Mouse (Mus musculus) stomach, embryonic 15.5 days (tissue): ENCODE data around the gene Snn. TPM values are rescaled to one million over a fixed set of nuclear protein-coding genes. Genes with fewer than 3 reads are reported as not detected.

ENCODE experiments used
- ATAC-seq: fragments of 200-750 bp; cut with Nextera tagmentation; 2 replicates; pipeline ENCODE4 v1.8.0; 2017; ENCODE audit warnings: low read depth, moderate number of reproducible peaks, moderate TSS enrichment; ENCODE audit not compliant: insufficient read depth, low FRiP score
- H3K27ac ChIP-seq: fragments of 300-500 bp; sonication (generic); 2 replicates; pipeline ENCODE4 v1.5.1; 2015; ENCODE audit warnings: mild to moderate bottlenecking, inconsistent platforms
- H3K27me3 ChIP-seq: fragments of 300-500 bp; sonication (generic); replicated peaks from 2 replicates; pipeline ENCODE4 v1.6.1; 2015; ENCODE audit warnings: inconsistent platforms
- H3K36me3 ChIP-seq: fragments of 300-500 bp; sonication (generic); 2 replicates; pipeline ENCODE4 v1.6.1; 2015; ENCODE audit warnings: inconsistent platforms
- H3K4me1 ChIP-seq: fragments of 300-500 bp; sonication (generic); 2 replicates; pipeline ENCODE4 v1.6.1; 2015; ENCODE audit warnings: inconsistent platforms
- H3K4me2 ChIP-seq: fragments of 300-500 bp; sonication (generic); 2 replicates; pipeline ENCODE4 v1.6.1; 2015; ENCODE audit warnings: mild to moderate bottlenecking, inconsistent platforms
- H3K4me3 ChIP-seq: fragments of 300-500 bp; sonication (generic); replicated peaks from 2 replicates; pipeline ENCODE4 v1.5.1; 2015; ENCODE audit warnings: inconsistent platforms
- H3K9ac ChIP-seq: fragments of 300-500 bp; sonication (generic); 2 replicates; pipeline ENCODE4 v1.6.1; 2015; ENCODE audit warnings: inconsistent platforms
- H3K9me3 ChIP-seq: fragments of 300-500 bp; sonication (generic); 2 replicates; pipeline ENCODE4 v1.6.1; 2016; ENCODE audit warnings: inconsistent platforms
- WGBS: fragments of 180-500 bp; shearing (Covaris S2); methylation state at CpG from one replicate; pipeline ENCODE4 v1.1.7; 2015; 5-methylcytosine and 5-hydroxymethylcytosine counted together
- polyA plus RNA-seq: library from polyadenylated mRNA; unstranded; fragments of >200 nt; fragmentation: Nextera tagmentation; extraction: Ambion mirVana; gene quantifications from 2 replicates; pipeline ENCODE4 v1.2.1, GENCODE M21; 2015

The Snn gene
- polyA plus RNA-seq, 1 experiment from 2014 or later: 28.8 TPM

DNA sequence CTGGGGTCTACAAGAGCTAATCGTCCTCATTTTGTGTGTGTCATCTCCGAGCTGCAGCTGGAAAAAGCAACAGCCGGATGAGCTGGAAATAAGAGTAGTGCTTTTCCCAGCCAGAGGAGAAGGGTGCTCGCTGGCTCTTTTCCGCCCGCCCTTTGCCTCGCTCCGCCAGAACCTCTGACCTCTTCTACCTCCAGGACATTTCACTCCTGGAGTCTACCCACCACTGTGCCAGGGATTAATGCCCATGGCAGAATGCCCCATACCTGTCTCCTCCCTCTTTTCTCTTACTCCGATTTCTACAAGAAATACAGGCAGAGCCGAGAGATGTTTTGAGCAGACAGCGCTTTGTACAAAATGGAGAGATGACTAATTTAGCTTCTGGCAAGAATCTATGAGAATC lies 9.6 kb upstream of the Snn start:
- no peak overlapping the region for H3K27ac ChIP-seq
- no peaks in the 10 kb centered on the region for H3K27me3 ChIP-seq
- H3K9ac ChIP-seq: no peak overlapping the region
- no peak for ATAC-seq
- no peak overlapping the region for H3K4me3 ChIP-seq
- no peaks in the 10 kb centered on the region for H3K9me3 ChIP-seq
- H3K4me1 ChIP-seq: no peaks in the 10 kb centered on the region
- WGBS: 87% methylated on average over 11 of the region's 11 CpGs
- no peak overlapping the region for H3K4me2 ChIP-seq
- no peaks in the 10 kb centered on the region for H3K36me3 ChIP-seq

DNA sequence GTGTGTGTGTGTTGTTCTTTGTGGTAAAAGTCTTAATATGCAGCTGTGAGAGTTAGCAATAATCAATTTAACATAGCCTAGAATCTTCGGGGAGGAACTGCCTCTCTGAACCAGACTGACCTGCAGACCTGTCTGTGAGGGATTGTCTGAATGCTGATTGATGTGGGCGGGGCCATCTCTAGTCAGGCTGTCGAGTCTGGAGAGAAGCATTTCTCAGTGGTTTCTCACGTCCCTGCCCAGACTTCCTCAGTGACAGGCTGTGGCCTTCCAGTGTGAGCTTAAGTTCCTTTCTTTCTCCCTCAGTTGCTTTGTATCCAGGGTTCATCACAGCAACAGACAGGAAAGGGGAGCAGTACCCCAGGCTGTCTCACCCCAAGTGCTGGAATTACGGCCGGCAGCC lies 6.3 kb upstream of the Snn start:
- Histone ChIP-seq H3K4me2 (no peak overlapping the region), H3K27ac (no peak overlapping the region), H3K4me3 (no peak overlapping the region), H3K27me3 (no peaks in the 10 kb centered on the region), H3K36me3 (no peaks in the 10 kb centered on the region), H3K9ac (no peak overlapping the region), H3K4me1 (no peaks in the 10 kb centered on the region), H3K9me3 (no peaks in the 10 kb centered on the region)
- 65% methylated on average over 6 of the region's 6 CpGs for WGBS
- no peak for ATAC-seq

DNA sequence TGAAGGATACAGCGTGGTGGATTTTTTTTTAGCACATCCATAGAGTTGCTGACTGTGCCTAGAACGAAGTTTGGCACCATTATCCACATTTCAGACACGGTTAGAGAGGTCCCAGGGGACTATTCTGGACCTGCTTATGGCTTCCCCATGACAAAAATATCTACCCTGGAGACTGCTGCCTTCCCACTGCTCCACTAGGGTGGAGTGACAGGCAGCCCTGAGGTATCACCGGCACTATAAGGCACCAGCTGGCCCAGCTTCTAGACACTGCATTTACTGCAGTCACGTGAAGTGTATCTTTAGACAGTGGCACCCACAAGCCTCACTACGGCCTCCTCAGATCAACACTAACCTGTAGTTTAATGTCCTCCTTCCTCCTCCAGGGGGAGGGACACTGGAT lies 5.9 kb upstream of the Snn start:
- no peak for ATAC-seq
- Histone ChIP-seq H3K27me3 (no peaks in the 10 kb centered on the region), H3K4me1 (no peaks in the 10 kb centered on the region), H3K9me3 (no peaks in the 10 kb centered on the region), H3K36me3 (no peaks in the 10 kb centered on the region), H3K27ac (no peak overlapping the region), H3K4me3 (no peak overlapping the region), H3K4me2 (no peak overlapping the region), H3K9ac (no peak overlapping the region)
- 76% methylated on average over 6 of the region's 6 CpGs for WGBS

DNA sequence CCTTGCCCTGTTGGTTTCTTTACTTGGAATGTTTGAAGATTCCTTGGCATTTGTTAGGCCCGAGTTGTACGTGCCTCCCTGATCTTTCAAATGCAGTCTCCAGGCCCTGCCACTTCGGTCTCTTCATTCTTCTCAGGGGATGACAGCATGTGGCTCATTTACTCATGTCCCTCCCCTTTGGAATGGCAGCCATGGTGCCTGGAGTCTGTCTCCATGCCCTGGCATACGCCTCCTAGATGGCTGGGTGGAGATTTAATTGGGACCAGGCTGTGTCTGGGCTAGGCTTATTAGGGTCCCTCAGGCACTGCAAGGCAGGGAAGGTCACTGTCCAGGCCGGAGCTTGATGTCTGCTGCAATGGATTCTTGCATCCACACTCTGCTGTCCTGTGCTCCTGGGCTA lies 4.8 kb upstream of the Snn start:
- ATAC-seq: no peak

DNA sequence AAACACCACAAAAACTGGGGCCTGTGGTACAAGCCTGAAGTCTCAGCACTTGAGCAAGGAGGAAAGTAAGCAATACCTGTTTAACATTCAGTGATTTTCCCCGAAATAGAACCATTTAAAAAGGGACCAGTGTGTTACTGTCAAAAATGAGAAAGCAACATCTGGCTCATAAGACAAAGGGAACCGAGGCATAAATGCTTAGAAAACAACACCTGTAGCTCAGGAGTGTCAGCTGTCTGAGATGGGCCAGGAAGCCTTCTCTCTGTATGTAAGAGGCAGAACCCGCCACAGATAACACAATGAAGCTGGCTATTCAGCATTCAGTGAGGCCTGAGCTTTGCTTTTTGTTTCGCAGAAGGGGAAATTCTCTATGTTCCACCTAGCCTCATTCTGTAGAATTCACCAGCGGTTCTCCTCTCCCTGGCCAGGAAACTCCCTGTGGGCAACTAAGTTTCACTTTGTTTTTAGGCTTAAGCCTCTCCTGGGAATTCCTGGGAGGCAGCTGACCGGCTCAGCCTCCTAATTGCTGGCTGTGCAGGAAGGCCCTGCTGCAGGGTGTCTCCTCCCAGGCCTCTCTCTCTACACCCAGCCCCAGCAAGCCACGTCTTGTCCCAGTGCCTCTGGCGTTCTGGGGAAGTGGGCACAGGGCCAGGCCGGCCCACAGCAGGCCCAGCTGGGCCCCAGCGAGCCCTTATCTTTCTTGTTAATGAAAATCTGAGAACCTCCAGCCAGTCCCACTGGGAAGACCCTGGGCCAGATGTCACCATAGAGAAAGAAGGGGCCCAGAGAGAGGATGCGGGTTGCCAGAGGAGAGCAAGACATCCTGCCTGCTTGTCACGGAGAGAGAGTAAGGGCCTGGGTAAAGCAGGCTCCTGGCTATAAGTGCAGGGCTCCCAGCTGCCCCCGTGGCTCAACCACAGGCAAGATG lies 2.3 kb downstream of the Snn start:
- Histone ChIP-seq H3K9me3 (no peaks in the 10 kb centered on the region), H3K9ac (no peak overlapping the region), H3K36me3 (no peaks in the 10 kb centered on the region), H3K27ac (peak overlapping the region; percentile 72), H3K4me1 (peaks cover 32% of the 10 kb centered on the region), H3K4me3 (no peak overlapping the region), H3K27me3 (no peaks in the 10 kb centered on the region), H3K4me2 (peak overlapping the region; percentile 31)
- peak; percentile 47 for ATAC-seq
- WGBS: 30% methylated on average over 13 of the region's 13 CpGs

More for the DNA sequence above, 4.8 kb upstream of the Snn start:
- H3K4me1 ChIP-seq: no peaks in the 10 kb centered on the region
- no peak overlapping the region for H3K4me2 ChIP-seq
- H3K9me3 ChIP-seq: no peaks in the 10 kb centered on the region
- WGBS: 76% methylated on average over 5 of the region's 5 CpGs
- no peaks in the 10 kb centered on the region for H3K36me3 ChIP-seq
- no peak overlapping the region for H3K4me3 ChIP-seq
- H3K27me3 ChIP-seq: no peaks in the 10 kb centered on the region
- no peak overlapping the region for H3K9ac ChIP-seq
- H3K27ac ChIP-seq: no peak overlapping the region

DNA sequence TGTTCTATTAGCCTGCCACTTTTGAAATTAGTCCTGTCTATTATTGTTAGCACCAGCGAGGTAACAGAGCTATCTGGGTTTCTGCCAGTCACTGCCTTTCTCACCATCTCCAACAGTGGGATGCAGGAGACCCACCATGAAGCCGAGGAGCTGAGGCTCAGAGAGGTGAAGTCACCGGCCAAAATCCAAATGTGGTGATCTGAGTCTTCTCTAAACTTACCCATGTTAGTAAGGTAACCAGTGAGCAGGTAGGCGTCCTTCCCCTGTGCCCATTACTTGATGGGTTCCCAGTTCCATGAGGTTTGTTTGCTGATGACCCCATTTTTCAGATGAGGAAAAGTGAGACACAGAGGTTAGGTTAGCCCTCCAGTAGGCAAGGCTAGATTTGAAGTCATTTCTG lies 3.6 kb downstream of the Snn start:
- 89% methylated on average over 4 of the region's 4 CpGs for WGBS

DNA sequence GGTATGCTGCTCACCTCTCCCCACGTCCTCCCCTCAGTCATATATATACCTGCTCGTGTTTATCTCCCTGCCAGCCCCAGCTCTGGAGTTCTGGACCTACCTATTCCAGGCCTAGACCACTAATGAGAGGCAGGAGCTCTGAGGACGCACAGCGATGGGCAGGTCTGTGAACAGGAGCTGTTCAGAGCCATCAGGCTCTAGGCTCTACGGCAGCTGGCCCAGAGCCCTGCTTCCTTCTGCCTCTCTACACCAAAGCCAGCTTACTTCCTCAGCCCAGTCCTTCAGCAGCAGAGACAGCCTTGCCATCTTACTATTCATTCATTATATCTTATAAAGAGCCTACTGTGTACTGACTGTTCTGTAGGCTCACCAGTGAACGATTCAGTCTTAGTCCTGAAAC lies 4.0 kb downstream of the Snn start:
- 85% methylated on average over 6 of the region's 6 CpGs for WGBS
- no peak overlapping the region for H3K4me2 ChIP-seq
- no peak overlapping the region for H3K9ac ChIP-seq
- peaks cover 43% of the 10 kb centered on the region for H3K4me1 ChIP-seq
- no peak for ATAC-seq
- H3K4me3 ChIP-seq: no peak overlapping the region
- H3K36me3 ChIP-seq: no peaks in the 10 kb centered on the region
- H3K27me3 ChIP-seq: no peaks in the 10 kb centered on the region
- no peaks in the 10 kb centered on the region for H3K9me3 ChIP-seq
- H3K27ac ChIP-seq: no peak overlapping the region

More for the DNA sequence above, 3.6 kb downstream of the Snn start:
- H3K4me2 ChIP-seq: no peak overlapping the region
- no peaks in the 10 kb centered on the region for H3K9me3 ChIP-seq
- H3K4me3 ChIP-seq: no peak overlapping the region
- H3K27ac ChIP-seq: no peak overlapping the region
- H3K9ac ChIP-seq: no peak overlapping the region
- H3K36me3 ChIP-seq: no peaks in the 10 kb centered on the region
- H3K27me3 ChIP-seq: no peaks in the 10 kb centered on the region
- peaks cover 39% of the 10 kb centered on the region for H3K4me1 ChIP-seq
- ATAC-seq: no peak

DNA sequence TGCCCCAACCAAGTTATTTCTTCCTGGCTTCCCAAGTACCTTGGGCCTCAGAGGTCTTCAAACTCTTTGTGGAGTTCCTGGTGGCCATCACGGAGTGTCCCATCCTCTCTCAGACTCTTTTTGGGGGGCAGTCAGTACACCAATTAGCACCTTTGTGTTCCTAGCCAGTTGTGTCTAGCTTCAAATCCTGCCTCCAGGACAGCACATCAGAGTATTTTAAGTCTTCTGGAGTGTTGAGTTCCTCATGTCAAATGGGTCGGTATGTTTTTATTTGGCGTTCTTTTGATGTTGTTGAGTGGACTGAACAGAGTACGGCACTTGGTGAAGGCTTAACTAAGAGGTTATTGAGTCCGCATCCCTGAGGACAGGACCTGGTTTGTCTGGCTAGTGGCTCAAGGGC lies 4.7 kb downstream of the Snn start:
- Histone ChIP-seq H3K4me3 (peak overlapping the region; percentile 88), H3K27me3 (no peaks in the 10 kb centered on the region), H3K27ac (no peak overlapping the region), H3K9me3 (no peaks in the 10 kb centered on the region), H3K4me1 (peaks cover 49% of the 10 kb centered on the region), H3K9ac (no peak overlapping the region), H3K36me3 (no peaks in the 10 kb centered on the region), H3K4me2 (peak overlapping the region; percentile 69)
- no peak for ATAC-seq
- WGBS: 64% methylated on average over 5 of the region's 5 CpGs

DNA sequence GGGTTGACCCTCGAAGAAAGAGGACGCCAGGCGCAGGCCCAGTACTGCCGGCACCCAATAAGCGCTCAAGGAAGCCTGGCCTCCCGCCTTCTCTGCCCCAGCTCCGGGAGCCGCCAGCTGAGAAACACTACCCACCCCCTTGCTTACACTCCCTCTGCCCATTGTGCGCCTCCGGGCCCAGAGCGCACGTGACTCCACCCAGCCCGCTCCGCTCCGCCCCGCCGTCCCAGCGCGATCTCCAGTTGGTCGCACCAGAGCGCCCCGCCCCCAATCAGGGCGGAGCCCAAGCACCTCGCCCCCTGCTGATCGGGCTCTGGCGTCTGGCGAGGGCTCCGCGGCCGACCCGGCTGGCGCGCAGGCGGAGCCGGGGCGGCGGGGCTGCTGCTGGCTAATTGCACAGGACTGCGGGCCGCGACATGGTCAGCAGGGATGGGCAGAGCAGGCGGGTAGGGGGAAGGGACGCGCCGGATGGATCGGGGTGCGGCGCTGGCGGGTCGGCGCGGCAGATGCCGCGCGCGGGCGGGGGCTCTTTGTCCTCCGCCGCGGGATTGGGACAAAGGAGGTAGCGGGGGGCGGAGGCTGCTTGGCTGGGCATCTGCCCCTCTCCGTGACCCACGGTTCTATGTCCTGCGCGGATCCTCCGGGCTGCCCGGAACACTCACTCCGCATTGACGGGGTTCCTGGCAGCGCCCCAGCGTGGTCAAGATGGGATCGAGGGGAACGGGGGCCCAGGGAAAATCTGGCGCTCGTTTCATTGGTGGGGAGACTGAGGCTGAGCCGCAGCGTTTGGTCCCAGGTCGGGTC lies 5.5 kb downstream of the Snn start, which contains the start of gene Litaf:
TSS of gene Litaf (minus strand) at position 129 of the 804 bp plus-strand sequence.
- H3K36me3 ChIP-seq: no peaks in the 10 kb centered on the region
- H3K4me2 ChIP-seq: peak within 1 kb of the TSS; percentile 69
- H3K9ac ChIP-seq: peak within 1 kb of the TSS; percentile 86
- ATAC-seq: peak; percentile 97
- peak within 1 kb of the TSS; percentile 91 for H3K27ac ChIP-seq
- H3K4me3 ChIP-seq: peak within 1 kb of the TSS; percentile 88
- under 1% methylated on average over 78 of the region's 78 CpGs for WGBS
- no peaks in the 10 kb centered on the region for H3K9me3 ChIP-seq
- peaks cover 50% of the 10 kb centered on the region for H3K4me1 ChIP-seq
- H3K27me3 ChIP-seq: no peaks in the 10 kb centered on the region

DNA sequence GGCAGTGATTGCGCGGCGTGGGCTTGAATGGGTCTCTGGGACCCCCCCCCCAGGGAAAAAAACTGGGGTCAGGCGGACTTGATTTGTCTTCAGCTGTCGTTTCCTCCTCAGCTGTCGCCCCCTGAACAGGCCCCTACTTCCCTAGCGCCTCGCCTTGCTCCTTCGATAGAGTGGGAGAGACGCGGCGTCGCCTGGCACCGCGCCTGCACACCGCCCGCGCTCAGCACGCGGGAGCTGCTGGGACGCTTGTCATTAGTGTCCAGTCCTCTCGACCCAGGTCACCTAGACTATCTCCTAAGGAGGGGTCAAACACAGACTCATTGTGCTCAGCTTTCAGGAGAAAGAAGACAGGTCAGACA lies 6.1 kb downstream of the Snn start:
- H3K4me2 ChIP-seq: peak overlapping the region; percentile 69
- H3K9me3 ChIP-seq: no peaks in the 10 kb centered on the region
- peak overlapping the region; percentile 88 for H3K4me3 ChIP-seq
- H3K9ac ChIP-seq: peak overlapping the region; percentile 86
- ATAC-seq: no peak
- peaks cover 50% of the 10 kb centered on the region for H3K4me1 ChIP-seq
- H3K27ac ChIP-seq: peak overlapping the region; percentile 91
- under 1% methylated on average over 22 of the region's 22 CpGs for WGBS
- H3K27me3 ChIP-seq: no peaks in the 10 kb centered on the region
- 0 out of 2 replicates have a peak, but pooled peaks cover 4% of the 10 kb centered on the region for H3K36me3 ChIP-seq

DNA sequence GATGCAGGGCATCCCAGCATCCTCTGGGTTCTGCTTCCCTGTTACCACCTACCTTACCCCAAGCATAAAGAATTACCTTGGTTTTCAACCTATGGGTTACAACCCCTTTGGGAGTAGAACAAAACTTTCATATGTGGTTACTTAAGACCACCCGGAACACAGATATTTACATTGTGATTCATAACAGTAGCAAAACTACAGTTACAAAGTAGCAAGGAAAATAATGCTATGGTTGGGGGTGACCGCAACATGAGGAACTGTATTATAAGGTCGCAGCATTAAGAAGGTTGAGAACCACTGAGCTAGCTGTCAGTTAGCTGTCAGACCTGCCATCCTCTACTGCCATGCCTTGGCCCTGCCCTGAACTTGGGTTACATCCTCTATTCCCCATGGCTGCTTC lies 7.9 kb downstream of the Snn start:
- H3K27ac ChIP-seq: no peak overlapping the region
- WGBS: 83% methylated on average over 3 of the region's 3 CpGs
- H3K9ac ChIP-seq: no peak overlapping the region
- peak overlapping the region; percentile 4; the same call in 1 of the 2 replicates for H3K4me2 ChIP-seq
- peaks cover 40% of the 10 kb centered on the region for H3K4me1 ChIP-seq
- H3K27me3 ChIP-seq: no peaks in the 10 kb centered on the region
- H3K36me3 ChIP-seq: peaks cover 11% of the 10 kb centered on the region; the same call in 1 of the 2 replicates
- H3K9me3 ChIP-seq: no peaks in the 10 kb centered on the region
- no peak overlapping the region for H3K4me3 ChIP-seq
- no peak for ATAC-seq

DNA sequence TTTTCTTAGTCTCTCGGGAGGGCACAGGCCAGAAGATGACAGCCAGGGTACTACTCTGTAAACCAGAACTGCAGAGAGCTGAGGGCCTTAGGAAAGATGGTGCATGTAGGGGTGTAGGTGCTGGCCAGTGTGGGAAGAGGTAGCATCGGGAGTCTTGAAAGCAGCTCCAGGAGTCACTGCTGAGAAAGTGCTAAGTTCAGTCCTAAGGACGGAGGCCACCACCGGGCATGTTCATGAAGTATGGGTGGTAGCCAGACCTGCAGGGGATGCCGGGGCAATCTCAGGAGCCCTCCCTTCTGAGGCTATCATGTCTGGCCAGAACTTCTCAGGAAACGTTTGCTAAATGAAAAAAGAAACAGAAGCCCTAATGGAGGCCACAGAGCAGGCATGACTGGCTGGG lies 8.5 kb downstream of the Snn start:
- H3K4me2 ChIP-seq: peak overlapping the region; percentile 8; the same call in 1 of the 2 replicates
- H3K4me3 ChIP-seq: no peak overlapping the region
- WGBS: 64% methylated on average over 6 of the region's 6 CpGs
- peaks cover 40% of the 10 kb centered on the region for H3K4me1 ChIP-seq
- H3K36me3 ChIP-seq: peaks cover 17% of the 10 kb centered on the region
- 0 out of 2 replicates have a peak overlapping the region, but pooled peaks have one; percentile 17 for H3K27ac ChIP-seq
- H3K9me3 ChIP-seq: no peaks in the 10 kb centered on the region
- H3K27me3 ChIP-seq: no peaks in the 10 kb centered on the region
- ATAC-seq: no peak
- H3K9ac ChIP-seq: no peak overlapping the region
